Mouse (Mus musculus): Measurements from ENCODE around the gene Iqgap2. TPM values are rescaled to one million over a fixed set of nuclear protein-coding genes. Genes with fewer than 3 reads are reported as not detected.

The Iqgap2 gene
- polyA plus RNA-seq, 1 experiment: 18.5 TPM

DNA sequence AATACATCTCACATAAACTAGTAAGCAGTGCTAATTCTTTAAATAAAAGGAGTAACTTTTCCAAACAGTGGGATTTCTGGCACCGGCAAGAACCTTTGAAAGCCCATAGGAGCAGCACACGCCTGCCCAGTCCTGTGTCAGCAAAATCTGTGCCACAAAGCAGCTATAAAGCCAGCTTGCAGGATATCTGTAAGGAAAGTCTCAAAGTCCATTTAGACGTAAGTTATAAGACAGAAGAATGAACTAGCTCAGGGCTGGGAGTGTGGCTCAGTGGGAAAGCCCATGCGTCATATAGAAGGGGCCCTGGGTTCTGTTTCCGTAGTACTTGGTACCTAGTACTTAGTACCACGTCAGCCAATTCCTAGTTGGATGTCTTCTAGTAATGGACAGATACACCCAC is 58.2 kb downstream of the Iqgap2 start:
- H3K27ac ChIP-seq (ENCODE audit: insufficient read depth, low read length): no peak overlapping the region

DNA sequence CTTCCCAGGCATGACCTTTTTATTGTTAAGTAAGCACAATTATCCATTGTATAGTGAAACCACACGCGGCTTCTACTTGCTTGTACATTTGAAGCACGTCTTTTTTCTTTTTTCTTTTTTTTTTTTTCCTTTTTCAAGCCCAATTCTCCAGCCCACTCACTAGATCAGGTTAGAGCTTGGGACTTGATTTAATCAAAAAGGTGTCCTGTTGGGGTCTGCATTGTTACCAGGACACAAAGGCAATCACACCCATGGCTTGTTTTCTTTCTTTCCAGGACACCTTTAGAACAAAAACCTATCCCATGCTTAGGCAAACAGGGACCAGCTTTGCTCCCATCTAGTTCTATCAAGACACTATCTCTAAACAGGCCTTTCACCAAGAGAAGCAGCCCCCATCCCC is 59.0 kb downstream of the Iqgap2 start:
- no peaks in the 10 kb centered on the region for H3K36me3 ChIP-seq (ENCODE audit: control insufficient read depth, insufficient read depth, low read length, poor library complexity, severe bottlenecking)
- H3K9me3 ChIP-seq (replicated peaks; ENCODE audit: control insufficient read depth, insufficient read depth, low read length, poor library complexity, severe bottlenecking): no peaks in the 10 kb centered on the region; the same call in 1 of the 2 replicates
- H3K9ac ChIP-seq (ENCODE audit: low read depth, poor library complexity, severe bottlenecking): no peak overlapping the region
- H3K4me1 ChIP-seq (ENCODE audit: control insufficient read depth, insufficient read depth, low read length): peaks cover 3% of the 10 kb centered on the region
- TF ChIP-seq EP300 (IDR thresholded peaks at IDR 0.05; ENCODE audit: insufficient read depth, low read depth, low read length) (no peak), POLR2A (IDR thresholded peaks at IDR 0.05; ENCODE audit: insufficient read depth, low read length) (no peak), CTCF (IDR thresholded peaks at IDR 0.05; ENCODE audit: low read depth, low read length) (no peak)
- no peaks in the 10 kb centered on the region for H3K27me3 ChIP-seq (ENCODE audit: control insufficient read depth, insufficient read depth, low read length, poor library complexity, severe bottlenecking)
- no peak overlapping the region for H3K4me3 ChIP-seq (ENCODE audit: low read depth, low read length)
- 0 out of 2 replicates have a peak overlapping the region, but pooled peaks have one; percentile 21 for H3K27ac ChIP-seq (ENCODE audit: insufficient read depth, low read length)

More for the DNA sequence above, 58.2 kb downstream of the Iqgap2 start:
- no peaks in the 10 kb centered on the region; the same call in 1 of the 2 replicates for H3K9me3 ChIP-seq (replicated peaks; ENCODE audit: control insufficient read depth, insufficient read depth, low read length, poor library complexity, severe bottlenecking)
- no peak overlapping the region for H3K4me3 ChIP-seq (ENCODE audit: low read depth, low read length)
- no peaks in the 10 kb centered on the region for H3K36me3 ChIP-seq (ENCODE audit: control insufficient read depth, insufficient read depth, low read length, poor library complexity, severe bottlenecking)
- no peak for TF ChIP-seq POLR2A (IDR thresholded peaks at IDR 0.05; ENCODE audit: insufficient read depth, low read length)
- TF ChIP-seq CTCF (IDR thresholded peaks at IDR 0.05; ENCODE audit: low read depth, low read length): no peak
- no peak for TF ChIP-seq EP300 (IDR thresholded peaks at IDR 0.05; ENCODE audit: insufficient read depth, low read depth, low read length)
- no peak overlapping the region for H3K9ac ChIP-seq (ENCODE audit: low read depth, poor library complexity, severe bottlenecking)
- no peaks in the 10 kb centered on the region for H3K27me3 ChIP-seq (ENCODE audit: control insufficient read depth, insufficient read depth, low read length, poor library complexity, severe bottlenecking)
- peaks cover 3% of the 10 kb centered on the region for H3K4me1 ChIP-seq (ENCODE audit: control insufficient read depth, insufficient read depth, low read length)

DNA sequence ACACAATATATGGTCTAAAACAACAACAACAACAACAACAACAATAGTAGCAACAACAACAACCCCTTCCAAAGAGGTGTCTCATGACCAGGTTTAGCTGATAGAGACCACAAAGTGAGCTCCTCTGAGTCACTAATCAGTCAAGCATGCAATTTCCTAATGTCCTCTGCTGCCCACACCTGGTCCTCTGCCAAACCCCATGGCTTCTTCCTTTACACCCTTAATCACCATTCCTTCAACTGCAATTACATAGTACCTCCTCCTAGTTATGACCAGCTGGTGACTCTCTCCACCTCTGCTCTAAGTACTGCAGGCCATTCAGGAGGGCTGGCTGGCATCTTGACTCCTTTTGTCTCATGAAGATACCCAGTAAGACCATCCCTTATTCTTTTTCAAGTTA is 60.0 kb downstream of the Iqgap2 start:
- no peak overlapping the region for H3K27ac ChIP-seq (ENCODE audit: insufficient read depth, low read length)
- H3K9ac ChIP-seq (ENCODE audit: low read depth, poor library complexity, severe bottlenecking): no peak overlapping the region
- no peaks in the 10 kb centered on the region for H3K36me3 ChIP-seq (ENCODE audit: control insufficient read depth, insufficient read depth, low read length, poor library complexity, severe bottlenecking)
- peaks cover 3% of the 10 kb centered on the region for H3K4me1 ChIP-seq (ENCODE audit: control insufficient read depth, insufficient read depth, low read length)
- no peaks in the 10 kb centered on the region for H3K27me3 ChIP-seq (ENCODE audit: control insufficient read depth, insufficient read depth, low read length, poor library complexity, severe bottlenecking)
- H3K9me3 ChIP-seq (replicated peaks; ENCODE audit: control insufficient read depth, insufficient read depth, low read length, poor library complexity, severe bottlenecking): no peaks in the 10 kb centered on the region; the same call in 1 of the 2 replicates
- no peak for TF ChIP-seq EP300 (IDR thresholded peaks at IDR 0.05; ENCODE audit: insufficient read depth, low read depth, low read length)
- TF ChIP-seq POLR2A (IDR thresholded peaks at IDR 0.05; ENCODE audit: insufficient read depth, low read length): no peak
- no peak for TF ChIP-seq CTCF (IDR thresholded peaks at IDR 0.05; ENCODE audit: low read depth, low read length)
- no peak overlapping the region for H3K4me3 ChIP-seq (ENCODE audit: low read depth, low read length)

DNA sequence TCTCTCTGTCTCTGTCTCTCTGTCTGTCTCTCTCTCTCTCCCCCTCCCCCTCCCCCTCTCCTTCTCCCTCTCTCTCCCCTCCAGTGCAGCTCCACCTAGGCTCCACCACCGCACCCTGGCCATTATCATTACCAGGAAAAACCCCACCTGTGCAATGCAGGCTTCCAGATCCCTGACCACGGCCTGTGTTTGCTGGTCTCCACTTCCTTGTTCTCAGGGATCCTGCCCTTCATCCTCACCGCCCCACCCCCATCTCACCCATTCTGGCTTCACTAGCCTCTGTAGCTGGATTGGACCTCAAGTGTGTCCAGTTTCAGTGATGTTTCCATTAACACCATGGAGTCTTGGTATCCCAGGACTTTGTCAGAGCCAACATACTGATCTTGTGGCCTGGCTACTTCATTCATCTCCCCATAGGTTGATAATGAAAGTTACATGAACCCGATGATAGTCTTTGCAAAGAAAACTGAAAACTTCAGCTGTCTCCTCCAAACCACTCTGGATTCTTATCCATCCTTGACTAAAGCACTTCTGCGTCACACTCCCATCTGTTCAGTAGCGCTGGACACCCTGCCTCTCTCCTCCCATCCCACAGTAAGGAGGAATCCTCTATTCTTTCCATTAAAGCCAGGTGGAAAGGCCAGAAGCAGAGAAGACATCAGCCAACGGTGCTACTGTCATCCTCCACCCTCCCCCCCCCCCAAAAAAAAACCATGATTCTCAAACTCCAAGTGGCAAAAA is 62.1 kb downstream of the Iqgap2 start:
- TF ChIP-seq CTCF (IDR thresholded peaks at IDR 0.05; ENCODE audit: low read depth, low read length): no peak
- no peak for TF ChIP-seq POLR2A (IDR thresholded peaks at IDR 0.05; ENCODE audit: insufficient read depth, low read length)
- no peak for TF ChIP-seq EP300 (IDR thresholded peaks at IDR 0.05; ENCODE audit: insufficient read depth, low read depth, low read length)
- peaks cover 3% of the 10 kb centered on the region for H3K4me1 ChIP-seq (ENCODE audit: control insufficient read depth, insufficient read depth, low read length)
- H3K27ac ChIP-seq (ENCODE audit: insufficient read depth, low read length): no peak overlapping the region
- no peaks in the 10 kb centered on the region; the same call in 1 of the 2 replicates for H3K9me3 ChIP-seq (replicated peaks; ENCODE audit: control insufficient read depth, insufficient read depth, low read length, poor library complexity, severe bottlenecking)
- H3K27me3 ChIP-seq (ENCODE audit: control insufficient read depth, insufficient read depth, low read length, poor library complexity, severe bottlenecking): no peaks in the 10 kb centered on the region
- H3K9ac ChIP-seq (ENCODE audit: low read depth, poor library complexity, severe bottlenecking): no peak overlapping the region
- H3K4me3 ChIP-seq (ENCODE audit: low read depth, low read length): no peak overlapping the region
- no peaks in the 10 kb centered on the region for H3K36me3 ChIP-seq (ENCODE audit: control insufficient read depth, insufficient read depth, low read length, poor library complexity, severe bottlenecking)

DNA sequence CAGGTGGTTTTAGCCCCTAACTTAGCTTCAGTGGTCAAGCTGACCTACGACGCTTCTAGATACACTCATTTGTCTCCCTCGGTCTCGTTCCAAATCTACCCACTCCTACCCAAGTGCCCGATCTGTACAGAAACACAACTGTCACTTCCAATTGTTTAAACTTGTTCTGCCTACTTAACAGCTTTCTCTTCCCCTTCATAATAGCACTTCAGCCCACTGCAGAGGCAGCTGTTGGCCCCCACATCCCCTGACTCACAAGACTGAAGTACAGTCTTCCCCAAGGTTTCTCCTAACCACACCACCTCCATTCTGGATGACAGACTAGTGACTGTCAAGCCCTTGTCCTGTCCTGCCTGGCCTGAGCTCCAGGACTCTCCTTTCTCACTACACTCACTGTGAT is 63.1 kb downstream of the Iqgap2 start:
- no peaks in the 10 kb centered on the region for H3K27me3 ChIP-seq (ENCODE audit: control insufficient read depth, insufficient read depth, low read length, poor library complexity, severe bottlenecking)
- no peaks in the 10 kb centered on the region; the same call in 1 of the 2 replicates for H3K9me3 ChIP-seq (replicated peaks; ENCODE audit: control insufficient read depth, insufficient read depth, low read length, poor library complexity, severe bottlenecking)
- no peak for TF ChIP-seq EP300 (IDR thresholded peaks at IDR 0.05; ENCODE audit: insufficient read depth, low read depth, low read length)
- TF ChIP-seq CTCF (IDR thresholded peaks at IDR 0.05; ENCODE audit: low read depth, low read length): no peak
- no peak for TF ChIP-seq POLR2A (IDR thresholded peaks at IDR 0.05; ENCODE audit: insufficient read depth, low read length)
- no peak overlapping the region for H3K4me3 ChIP-seq (ENCODE audit: low read depth, low read length)
- H3K4me1 ChIP-seq (ENCODE audit: control insufficient read depth, insufficient read depth, low read length): peaks cover 3% of the 10 kb centered on the region
- no peak overlapping the region for H3K27ac ChIP-seq (ENCODE audit: insufficient read depth, low read length)
- no peak overlapping the region for H3K9ac ChIP-seq (ENCODE audit: low read depth, poor library complexity, severe bottlenecking)
- H3K36me3 ChIP-seq (ENCODE audit: control insufficient read depth, insufficient read depth, low read length, poor library complexity, severe bottlenecking): no peaks in the 10 kb centered on the region

DNA sequence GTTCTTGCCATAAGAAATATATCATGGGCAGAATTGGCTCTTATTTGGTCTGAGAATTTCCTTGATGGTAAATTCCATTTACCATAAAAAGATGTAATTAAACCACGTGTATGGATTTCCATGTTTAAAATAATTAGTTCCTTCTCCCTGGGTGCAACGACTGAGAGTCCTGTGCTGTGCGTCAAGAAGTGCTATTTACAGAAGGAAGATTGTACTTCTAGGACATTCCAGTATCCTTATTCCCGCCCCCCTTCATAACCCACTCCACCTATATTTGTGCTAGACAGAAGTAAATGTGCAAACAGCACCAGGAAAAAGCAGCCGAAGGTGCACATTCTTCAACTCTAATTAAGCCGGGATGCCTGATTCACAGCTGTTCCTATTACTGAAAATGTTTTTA is 65.5 kb downstream of the Iqgap2 start:
- no peak overlapping the region for H3K27ac ChIP-seq (ENCODE audit: insufficient read depth, low read length)
- H3K9me3 ChIP-seq (replicated peaks; ENCODE audit: control insufficient read depth, insufficient read depth, low read length, poor library complexity, severe bottlenecking): no peaks in the 10 kb centered on the region
- H3K36me3 ChIP-seq (ENCODE audit: control insufficient read depth, insufficient read depth, low read length, poor library complexity, severe bottlenecking): no peaks in the 10 kb centered on the region
- TF ChIP-seq POLR2A (IDR thresholded peaks at IDR 0.05; ENCODE audit: insufficient read depth, low read length) (no peak), CTCF (IDR thresholded peaks at IDR 0.05; ENCODE audit: low read depth, low read length) (no peak), EP300 (IDR thresholded peaks at IDR 0.05; ENCODE audit: insufficient read depth, low read depth, low read length) (no peak)
- H3K27me3 ChIP-seq (ENCODE audit: control insufficient read depth, insufficient read depth, low read length, poor library complexity, severe bottlenecking): no peaks in the 10 kb centered on the region
- no peak overlapping the region for H3K4me3 ChIP-seq (ENCODE audit: low read depth, low read length)
- H3K4me1 ChIP-seq (ENCODE audit: control insufficient read depth, insufficient read depth, low read length): peaks cover 3% of the 10 kb centered on the region
- no peak overlapping the region for H3K9ac ChIP-seq (ENCODE audit: low read depth, poor library complexity, severe bottlenecking)
